Mouse (Mus musculus): ENCODE measurements around the gene Ppp2r2d.

The Ppp2r2d gene

DNA sequence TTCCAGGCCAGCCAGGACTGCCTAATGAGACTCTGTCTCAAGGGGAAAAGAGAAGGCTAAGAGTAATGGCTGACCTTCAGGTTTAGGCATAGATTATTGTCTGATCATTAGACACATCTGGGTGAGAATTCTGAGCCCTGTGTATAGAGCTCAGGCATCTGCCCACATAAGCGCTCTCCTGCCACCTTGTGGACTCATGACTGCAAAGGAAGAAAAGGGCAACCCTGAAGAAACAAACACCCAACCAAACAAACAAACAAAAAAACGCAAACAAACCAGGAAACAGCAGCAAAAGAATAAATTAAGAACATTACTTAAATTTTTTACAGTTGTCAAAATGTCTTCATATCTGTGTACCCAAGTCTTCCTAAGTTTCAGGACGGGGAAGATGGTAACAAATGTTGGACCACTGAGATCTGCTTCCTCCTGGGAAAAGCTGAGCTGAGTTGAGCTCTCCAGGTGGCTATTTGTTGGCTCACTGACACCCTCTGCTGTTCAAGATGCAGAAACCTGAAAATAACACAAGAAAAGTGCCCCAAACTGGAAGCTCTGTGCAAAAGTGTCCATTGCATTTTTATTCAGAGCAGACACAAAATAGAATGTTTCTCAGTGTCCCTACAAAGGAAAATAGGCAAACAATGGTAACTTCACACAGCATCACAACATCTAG lies 78.0 kb downstream of the Ppp2r2d start:
- peak; percentile 53 for DNase-seq (ENCODE audit: low spot score)

DNA sequence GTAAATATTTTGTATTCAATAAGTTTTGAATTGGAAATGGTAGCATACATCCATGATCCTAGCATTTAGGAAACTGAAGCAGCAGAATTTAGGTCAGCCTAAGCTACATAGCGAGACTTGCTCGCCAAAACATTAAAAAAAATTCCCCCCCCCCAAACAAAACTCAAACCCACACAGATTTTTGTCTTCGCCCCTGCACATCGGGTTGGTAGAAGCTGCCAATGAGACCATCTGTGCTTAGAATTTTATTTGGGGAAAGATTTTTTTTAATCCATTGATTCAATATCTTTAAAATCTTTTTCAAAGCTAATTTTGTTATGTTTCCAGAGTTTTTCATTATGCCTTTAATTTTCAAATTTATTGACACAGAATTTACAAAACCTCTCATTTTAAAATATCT lies 82.6 kb downstream of the Ppp2r2d start:
- no peak for DNase-seq (ENCODE audit: low spot score)
